Mouse (Mus musculus): Measurements from ENCODE around the gene Fto. TPM values are rescaled to one million over a fixed set of nuclear protein-coding genes. Genes with fewer than 3 reads are reported as not detected.

Fto gene
- polyA plus RNA-seq, 1 experiment from 2014 or later = 113 TPM

GRCm38 (mm10) chr8:91281545-91281944, 31.8 kb upstream of the Fto start:
- no peaks in the 10 kb centered on the region for H3K36me3 ChIP-seq (ENCODE audit: control insufficient read depth, insufficient read depth, low read length)
- H3K27ac ChIP-seq (ENCODE audit: low read depth, low read length) = no peak overlapping the region
- DNase-seq (ENCODE audit: low spot score) (no peak), ATAC-seq (ENCODE audit: insufficient read depth, low FRiP score, low TSS enrichment) (no peak)
- H3K27me3 ChIP-seq (ENCODE audit: control insufficient read depth, insufficient read depth, low read length) = no peaks in the 10 kb centered on the region
- no peak overlapping the region for H3K4me2 ChIP-seq (ENCODE audit: low read depth)
- H3K9ac ChIP-seq (ENCODE audit: low read length) = no peak overlapping the region
- no peaks in the 10 kb centered on the region for H3K9me3 ChIP-seq (ENCODE audit: control insufficient read depth, low read length)
- H3K4me1 ChIP-seq (ENCODE audit: control insufficient read depth, insufficient read depth, low read length) = no peaks in the 10 kb centered on the region
- 87% methylated on average over 8 of the region's 8 CpGs for WGBS
- no peak overlapping the region for H3K4me3 ChIP-seq (ENCODE audit: low read depth, low read length)

- DNase-seq (ENCODE audit: low spot score) (no peak), ATAC-seq (ENCODE audit: insufficient read depth, low FRiP score, low TSS enrichment) (no peak)
- H3K27ac ChIP-seq (ENCODE audit: low read depth, low read length) = no peak overlapping the region
- no peak overlapping the region for H3K4me3 ChIP-seq (ENCODE audit: low read depth, low read length)
- H3K4me1 ChIP-seq (ENCODE audit: control insufficient read depth, insufficient read depth, low read length) = no peaks in the 10 kb centered on the region
- WGBS = 82% methylated on average over 5 of the region's 5 CpGs
- no peak overlapping the region for H3K9ac ChIP-seq (ENCODE audit: low read length)
- H3K9me3 ChIP-seq (ENCODE audit: control insufficient read depth, low read length) = no peaks in the 10 kb centered on the region
- H3K4me2 ChIP-seq (ENCODE audit: low read depth) = no peak overlapping the region
- H3K27me3 ChIP-seq (ENCODE audit: control insufficient read depth, insufficient read depth, low read length) = no peaks in the 10 kb centered on the region
- H3K36me3 ChIP-seq (ENCODE audit: control insufficient read depth, insufficient read depth, low read length) = no peaks in the 10 kb centered on the region
Observed at GRCm38 (mm10) chr8:91282655-91283054, 30.7 kb upstream of the Fto start.

GRCm38 (mm10) chr8:91283815-91284214, 29.5 kb upstream of the Fto start:
- ATAC-seq (ENCODE audit: insufficient read depth, low FRiP score, low TSS enrichment) = no peak
- H3K4me3 ChIP-seq (ENCODE audit: low read depth, low read length) = no peak overlapping the region
- no peaks in the 10 kb centered on the region for H3K27me3 ChIP-seq (ENCODE audit: control insufficient read depth, insufficient read depth, low read length)
- H3K36me3 ChIP-seq (ENCODE audit: control insufficient read depth, insufficient read depth, low read length) = no peaks in the 10 kb centered on the region
- no peak overlapping the region for H3K27ac ChIP-seq (ENCODE audit: low read depth, low read length)
- no peaks in the 10 kb centered on the region for H3K9me3 ChIP-seq (ENCODE audit: control insufficient read depth, low read length)
- no peak for DNase-seq (ENCODE audit: low spot score)
- no peak overlapping the region for H3K4me2 ChIP-seq (ENCODE audit: low read depth)
- no peaks in the 10 kb centered on the region for H3K4me1 ChIP-seq (ENCODE audit: control insufficient read depth, insufficient read depth, low read length)
- WGBS = 98% methylated on average over 1 of the region's 1 CpGs
- H3K9ac ChIP-seq (ENCODE audit: low read length) = no peak overlapping the region

- 86% methylated on average over 8 of the region's 8 CpGs for WGBS
- Histone ChIP-seq H3K4me3 (ENCODE audit: low read depth, low read length) (no peak overlapping the region), H3K4me2 (ENCODE audit: low read depth) (no peak overlapping the region), H3K9ac (ENCODE audit: low read length) (no peak overlapping the region), H3K27ac (ENCODE audit: low read depth, low read length) (no peak overlapping the region), H3K4me1 (ENCODE audit: control insufficient read depth, insufficient read depth, low read length) (no peaks in the 10 kb centered on the region), H3K9me3 (ENCODE audit: control insufficient read depth, low read length) (no peaks in the 10 kb centered on the region), H3K27me3 (ENCODE audit: control insufficient read depth, insufficient read depth, low read length) (no peaks in the 10 kb centered on the region), H3K36me3 (ENCODE audit: control insufficient read depth, insufficient read depth, low read length) (no peaks in the 10 kb centered on the region)
- DNase-seq (ENCODE audit: low spot score) (no peak), ATAC-seq (ENCODE audit: insufficient read depth, low FRiP score, low TSS enrichment) (no peak)
Observed at GRCm38 (mm10) chr8:91286237-91286636, 27.1 kb upstream of the Fto start.

- no peaks in the 10 kb centered on the region for H3K36me3 ChIP-seq (ENCODE audit: control insufficient read depth, insufficient read depth, low read length)
- DNase-seq (ENCODE audit: low spot score) = no peak
Observed at GRCm38 (mm10) chr8:91290576-91290975, 22.7 kb upstream of the Fto start.

GRCm38 (mm10) chr8:91295786-91296185, 17.5 kb upstream of the Fto start:
- DNase-seq (ENCODE audit: low spot score) = no peak

More at GRCm38 (mm10) chr8:91290576-91290975, 22.7 kb upstream of the Fto start:
- Histone ChIP-seq H3K27me3 (ENCODE audit: control insufficient read depth, insufficient read depth, low read length) (no peaks in the 10 kb centered on the region), H3K4me3 (ENCODE audit: low read depth, low read length) (no peak overlapping the region), H3K9me3 (ENCODE audit: control insufficient read depth, low read length) (no peaks in the 10 kb centered on the region), H3K27ac (ENCODE audit: low read depth, low read length) (no peak overlapping the region), H3K4me1 (ENCODE audit: control insufficient read depth, insufficient read depth, low read length) (no peaks in the 10 kb centered on the region), H3K4me2 (ENCODE audit: low read depth) (no peak overlapping the region), H3K9ac (ENCODE audit: low read length) (no peak overlapping the region)
- WGBS = 75% methylated on average over 4 of the region's 4 CpGs
- ATAC-seq (ENCODE audit: insufficient read depth, low FRiP score, low TSS enrichment) = no peak

GRCm38 (mm10) chr8:91298672-91299071, 14.7 kb upstream of the Fto start:
- DNase-seq (ENCODE audit: low spot score) (no peak), ATAC-seq (ENCODE audit: insufficient read depth, low FRiP score, low TSS enrichment) (no peak)
- Histone ChIP-seq H3K4me2 (ENCODE audit: low read depth) (no peak overlapping the region), H3K27me3 (ENCODE audit: control insufficient read depth, insufficient read depth, low read length) (no peaks in the 10 kb centered on the region), H3K4me3 (ENCODE audit: low read depth, low read length) (no peak overlapping the region), H3K9ac (ENCODE audit: low read length) (no peak overlapping the region), H3K27ac (ENCODE audit: low read depth, low read length) (no peak overlapping the region), H3K36me3 (ENCODE audit: control insufficient read depth, insufficient read depth, low read length) (no peaks in the 10 kb centered on the region), H3K4me1 (ENCODE audit: control insufficient read depth, insufficient read depth, low read length) (no peaks in the 10 kb centered on the region), H3K9me3 (ENCODE audit: control insufficient read depth, low read length) (no peaks in the 10 kb centered on the region)
- WGBS = 93% methylated on average over 2 of the region's 2 CpGs

More at GRCm38 (mm10) chr8:91295786-91296185, 17.5 kb upstream of the Fto start:
- Histone ChIP-seq H3K36me3 (ENCODE audit: control insufficient read depth, insufficient read depth, low read length) (no peaks in the 10 kb centered on the region), H3K4me2 (ENCODE audit: low read depth) (no peak overlapping the region), H3K4me1 (ENCODE audit: control insufficient read depth, insufficient read depth, low read length) (no peaks in the 10 kb centered on the region), H3K9ac (ENCODE audit: low read length) (no peak overlapping the region), H3K27ac (ENCODE audit: low read depth, low read length) (no peak overlapping the region), H3K27me3 (ENCODE audit: control insufficient read depth, insufficient read depth, low read length) (no peaks in the 10 kb centered on the region), H3K9me3 (ENCODE audit: control insufficient read depth, low read length) (no peaks in the 10 kb centered on the region), H3K4me3 (ENCODE audit: low read depth, low read length) (no peak overlapping the region)
- WGBS = 87% methylated on average over 5 of the region's 5 CpGs
- no peak for ATAC-seq (ENCODE audit: insufficient read depth, low FRiP score, low TSS enrichment)

- Histone ChIP-seq H3K9me3 (ENCODE audit: control insufficient read depth, low read length) (no peaks in the 10 kb centered on the region), H3K27ac (ENCODE audit: low read depth, low read length) (no peak overlapping the region), H3K4me3 (ENCODE audit: low read depth, low read length) (no peak overlapping the region), H3K36me3 (ENCODE audit: control insufficient read depth, insufficient read depth, low read length) (no peaks in the 10 kb centered on the region), H3K4me2 (ENCODE audit: low read depth) (no peak overlapping the region), H3K27me3 (ENCODE audit: control insufficient read depth, insufficient read depth, low read length) (no peaks in the 10 kb centered on the region), H3K4me1 (ENCODE audit: control insufficient read depth, insufficient read depth, low read length) (no peaks in the 10 kb centered on the region), H3K9ac (ENCODE audit: low read length) (no peak overlapping the region)
- ATAC-seq (ENCODE audit: insufficient read depth, low FRiP score, low TSS enrichment) (no peak), DNase-seq (ENCODE audit: low spot score) (no peak)
- 82% methylated on average over 17 of the region's 17 CpGs for WGBS
Observed at GRCm38 (mm10) chr8:91304481-91305386, 8.6 kb upstream of the Fto start.

GRCm38 (mm10) chr8:91312342-91312741, 983 bp upstream of the Fto start:
- Histone ChIP-seq H3K4me1 (ENCODE audit: control insufficient read depth, insufficient read depth, low read length) (peaks cover 15% of the 10 kb centered on the region; the same call in 1 of the 2 replicates), H3K9me3 (ENCODE audit: control insufficient read depth, low read length) (no peaks in the 10 kb centered on the region), H3K27ac (ENCODE audit: low read depth, low read length) (no peak overlapping the region), H3K4me2 (ENCODE audit: low read depth) (peak overlapping the region; percentile 75), H3K27me3 (ENCODE audit: control insufficient read depth, insufficient read depth, low read length) (no peaks in the 10 kb centered on the region), H3K9ac (ENCODE audit: low read length) (peak overlapping the region; percentile 60), H3K36me3 (ENCODE audit: control insufficient read depth, insufficient read depth, low read length) (no peaks in the 10 kb centered on the region), H3K4me3 (ENCODE audit: low read depth, low read length) (peak overlapping the region; percentile 63)
- WGBS = 83% methylated on average over 2 of the region's 2 CpGs
- DNase-seq (ENCODE audit: low spot score) (no peak), ATAC-seq (ENCODE audit: insufficient read depth, low FRiP score, low TSS enrichment) (no peak)

All from neural tube, embryonic 11.5 days (tissue).